Mouse (Mus musculus): ENCODE results near the gene Orai3.
A peak's percentile ranks its signal among the peaks of the same experiment; 100 is the strongest.
"Not testable (repeated sequence)": the region's sequence is repeated elsewhere in the genome, so short reads cannot be mapped to it uniquely, and the experiment has no call there.

Orai3 gene

DNA sequence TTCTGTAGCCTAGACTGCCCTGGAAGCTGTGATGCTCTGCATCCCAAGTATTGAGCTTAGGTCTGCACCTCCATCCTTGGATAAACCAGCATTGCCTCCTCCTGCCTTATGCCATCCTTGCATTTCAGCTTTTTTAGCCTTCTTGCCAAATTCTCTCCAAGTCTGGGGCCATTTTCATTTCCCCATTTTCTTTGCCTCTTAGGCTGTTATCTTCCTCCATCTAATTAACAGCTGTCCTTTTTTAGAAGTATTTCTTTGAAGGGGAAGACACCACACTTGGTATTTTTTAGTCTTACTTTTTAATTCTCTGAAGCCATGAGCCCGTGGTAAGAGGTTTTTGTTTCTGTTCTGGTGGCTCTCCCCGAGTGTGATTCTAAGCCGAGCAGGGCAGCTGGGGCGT lies 6.0 kb upstream of the Orai3 start:
- DNase-seq (ENCODE audit: low spot score) = no peak

DNA sequence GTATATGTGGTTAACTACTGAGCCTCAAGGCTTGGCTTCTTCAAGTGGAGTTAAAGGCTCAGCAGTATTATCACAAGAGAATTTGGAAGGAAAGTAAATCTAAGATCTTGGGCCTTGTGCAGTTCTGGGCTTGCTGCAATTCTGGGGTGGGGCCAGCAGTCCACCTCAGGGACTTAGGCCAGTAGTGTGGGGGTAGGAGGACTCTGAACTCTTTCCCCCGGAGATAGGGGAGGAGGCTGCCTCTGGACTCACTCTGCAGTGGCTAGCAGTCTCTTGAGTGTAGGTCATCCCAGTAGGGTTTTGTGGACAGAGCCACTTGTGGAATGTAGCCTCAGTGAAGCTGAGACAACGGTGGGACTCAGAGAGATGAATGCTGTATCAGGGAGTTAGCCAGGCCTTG lies 3.9 kb upstream of the Orai3 start:
- peak; percentile 82 for DNase-seq (ENCODE audit: low spot score)

DNA sequence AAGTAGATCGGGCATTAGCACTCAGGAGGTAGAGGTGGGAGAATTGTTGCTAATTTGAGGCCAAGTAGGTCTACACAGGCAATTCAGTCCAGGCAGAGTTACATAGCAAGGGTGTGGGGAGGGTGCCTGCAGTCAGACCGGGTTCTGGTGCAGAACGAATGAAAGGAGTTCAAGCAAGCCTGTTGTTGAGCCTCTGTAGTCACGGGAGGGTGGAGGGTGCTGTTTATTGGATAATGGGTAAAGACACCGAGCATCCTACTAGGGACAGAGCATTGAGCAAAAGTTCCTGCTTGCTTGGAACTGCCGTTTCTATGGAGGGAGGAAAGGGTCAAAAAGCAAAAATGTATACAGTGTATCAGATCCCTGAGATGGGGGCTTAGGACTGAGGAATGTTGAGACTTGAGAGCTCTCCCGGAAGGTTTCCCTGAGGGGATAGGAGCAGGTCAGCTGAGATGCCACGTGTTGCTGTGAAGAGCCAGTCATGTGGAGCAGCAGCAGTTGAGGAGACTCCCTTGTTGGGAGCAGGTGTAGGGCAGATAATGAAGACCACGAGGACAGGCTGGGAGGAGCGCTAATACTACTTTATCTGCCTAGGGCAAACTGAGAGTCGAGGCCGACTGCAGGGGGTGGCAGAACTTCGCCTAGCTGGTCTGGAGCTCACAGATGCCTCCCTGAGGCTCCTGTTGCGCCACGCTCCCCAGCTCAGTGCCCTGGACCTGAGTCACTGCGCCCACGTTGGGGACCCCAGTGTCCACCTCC lies 2.6 kb upstream of the Orai3 start:
- peak; percentile 62 for DNase-seq (ENCODE audit: low spot score)

DNA sequence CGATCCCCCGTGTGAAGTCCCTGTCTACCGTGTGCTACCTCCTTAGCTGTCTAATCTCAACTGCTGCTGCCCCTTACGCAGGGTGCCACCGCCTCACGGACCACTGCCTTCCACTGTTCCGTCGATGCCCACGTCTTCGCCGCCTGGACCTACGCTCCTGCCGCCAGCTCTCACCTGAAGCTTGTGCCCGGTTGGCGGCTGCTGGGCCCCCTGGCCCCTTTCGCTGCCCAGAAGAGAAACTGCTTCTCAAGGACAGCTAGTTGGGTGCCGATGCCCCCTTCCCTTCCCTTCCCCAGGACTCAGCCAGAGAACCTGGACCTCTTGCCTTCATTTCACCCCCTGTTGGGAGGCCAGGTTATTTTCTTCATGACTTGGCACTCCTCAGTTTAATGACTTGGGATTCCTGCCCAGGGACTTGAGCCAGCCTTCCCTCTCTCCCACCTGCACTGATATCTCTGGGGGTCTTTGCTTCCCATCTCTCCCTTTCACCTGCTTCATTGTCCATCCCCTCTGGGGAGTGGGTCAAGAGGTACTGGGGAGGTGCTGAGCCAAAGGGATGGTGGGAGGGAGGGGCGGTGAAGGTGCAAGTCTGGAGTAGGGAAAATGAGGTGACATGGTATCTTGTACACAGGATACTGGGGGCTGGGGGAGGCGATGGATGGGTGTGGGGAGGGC lies 1.8 kb upstream of the Orai3 start:
- no peak for DNase-seq (ENCODE audit: low spot score)

GRCm38 (mm10) chr7:127768346-127768996 lies 1.1 kb upstream of the Orai3 start:
- no peak for DNase-seq (ENCODE audit: low spot score)

- peak; percentile 95 for DNase-seq (ENCODE audit: low spot score)
These were observed 520 bp upstream of the Orai3 start for GRCm38 (mm10) chr7:127768997-127769593.

- DNase-seq (ENCODE audit: low spot score) = no peak
These were observed 657 bp downstream of the Orai3 start for GRCm38 (mm10) chr7:127770039-127770905.

- DNase-seq (ENCODE audit: low spot score) = no peak
These were observed 1.6 kb downstream of the Orai3 start for GRCm38 (mm10) chr7:127771262-127771661.

- DNase-seq (ENCODE audit: low spot score) = no peak
These were observed 2.5 kb downstream of the Orai3 start for GRCm38 (mm10) chr7:127772080-127772479.

DNA sequence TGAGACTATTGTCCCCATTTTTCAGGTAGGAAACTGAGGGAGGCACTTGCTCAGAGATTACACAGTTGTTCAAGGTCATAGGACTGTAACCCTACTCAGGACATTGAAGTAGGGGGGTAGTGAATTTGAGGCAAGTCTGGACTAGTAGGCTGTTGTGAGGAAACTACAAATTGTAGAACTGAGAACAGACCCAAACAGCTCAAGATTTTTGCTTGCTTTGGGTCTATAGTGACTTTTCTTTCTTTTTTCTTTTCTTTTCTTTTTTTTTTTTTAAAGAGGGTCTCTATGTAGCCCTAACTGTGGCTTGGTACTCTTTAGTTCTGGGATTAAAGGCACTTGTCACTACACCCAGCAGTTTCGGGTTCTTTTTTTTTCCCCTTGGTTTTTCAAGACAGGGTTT lies 2.9 kb downstream of the Orai3 start:
- no peak for DNase-seq (ENCODE audit: low spot score)

- peak; percentile 49 for DNase-seq (ENCODE audit: low spot score)
These were observed 4.2 kb downstream of the Orai3 start for GRCm38 (mm10) chr7:127773664-127774384.

DNA sequence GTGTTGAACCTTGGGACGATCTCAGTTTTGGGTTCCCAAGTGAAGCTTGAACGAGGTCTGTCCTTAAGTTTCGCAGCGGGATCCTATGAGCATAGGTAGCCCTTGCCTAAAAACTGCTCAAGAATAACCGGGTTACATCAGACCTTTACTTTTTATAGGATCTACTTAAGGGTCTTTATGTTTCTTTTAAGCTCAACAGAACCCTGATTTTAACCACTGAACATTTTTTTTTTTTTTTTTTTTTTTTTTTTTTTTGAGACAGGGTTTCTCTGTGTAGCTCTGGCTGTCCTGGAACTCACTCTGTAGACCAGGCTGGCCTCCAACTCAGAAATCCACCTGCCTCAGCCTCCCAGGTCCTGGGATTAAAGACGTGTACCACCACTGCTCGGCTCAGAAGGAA lies 6.2 kb downstream of the Orai3 start:
- not testable (repeated sequence) for DNase-seq (ENCODE audit: low spot score)

DNA sequence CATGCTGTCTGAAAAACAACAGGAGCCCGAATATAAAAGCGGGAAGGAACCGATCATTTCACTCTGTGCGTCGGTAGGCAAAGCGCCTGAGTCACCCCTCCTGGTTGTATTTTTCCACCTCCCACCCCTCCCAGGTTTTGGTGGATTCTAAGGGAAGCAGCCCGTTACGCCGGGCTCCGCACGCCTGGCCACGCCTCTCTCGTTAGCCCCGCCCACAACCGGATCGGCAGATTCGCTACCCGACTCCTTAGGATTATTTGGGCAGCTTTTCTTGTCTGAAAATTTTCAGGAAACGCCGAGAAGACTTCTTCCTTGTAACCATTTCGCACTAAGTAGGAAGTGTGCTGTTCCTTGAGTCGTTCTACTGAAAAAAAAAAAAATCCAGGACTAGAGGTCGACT lies 6.8 kb downstream of the Orai3 start, which contains the start of gene Setd1a:
Gene Setd1a (plus strand): TSS at position 245 of the 400 bp plus-strand sequence.
- peak; percentile 84 for DNase-seq (ENCODE audit: low spot score)

DNA sequence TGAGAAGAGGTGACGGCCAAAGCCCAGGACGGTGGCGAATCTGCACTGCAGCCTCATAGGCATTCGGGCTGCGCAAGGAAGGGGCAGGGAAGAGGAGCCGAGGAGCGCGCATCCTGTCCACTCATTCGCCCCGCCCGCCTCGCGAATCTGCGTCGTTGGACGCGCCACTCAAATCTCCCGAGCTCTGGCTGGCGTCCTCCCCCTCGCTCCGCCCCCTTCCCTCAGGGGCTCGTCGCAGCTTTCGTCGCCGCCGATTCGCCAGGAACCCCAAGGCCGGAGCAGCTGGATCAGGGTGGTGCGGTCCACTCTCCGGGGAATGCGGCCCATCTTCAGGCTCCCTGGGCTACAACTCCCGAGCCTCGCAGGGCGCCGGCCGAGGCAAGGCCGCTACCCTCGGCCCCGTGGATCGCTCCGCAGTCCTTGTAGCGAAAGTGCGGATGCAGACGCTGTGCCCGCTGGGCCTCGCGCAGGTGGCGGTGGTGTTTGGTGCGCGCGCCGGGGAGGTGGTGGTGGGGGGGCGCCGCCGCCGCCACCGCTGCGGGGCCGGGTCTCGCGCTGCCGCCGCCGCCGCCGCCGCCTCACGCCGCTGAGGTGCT lies 7.4 kb downstream of the Orai3 start:
- peak; percentile 97 for DNase-seq (ENCODE audit: low spot score)

- peak; percentile 81 for DNase-seq (ENCODE audit: low spot score)
These were observed 8.1 kb downstream of the Orai3 start for GRCm38 (mm10) chr7:127777474-127778266.

GRCm38 (mm10) chr7:127778350-127778749 lies 8.7 kb downstream of the Orai3 start:
- no peak for DNase-seq (ENCODE audit: low spot score)

GRCm38 (mm10) chr7:127785308-127785707 lies 15.7 kb downstream of the Orai3 start, which contains the start of gene Gm49388:
Gene Gm49388, plus strand, starts transcription at chr7:127785608.
- no peak for DNase-seq (ENCODE audit: low spot score)

- DNase-seq (ENCODE audit: low spot score) = no peak
These were observed 27.6 kb downstream of the Orai3 start for GRCm38 (mm10) chr7:127797076-127797845.

DNA sequence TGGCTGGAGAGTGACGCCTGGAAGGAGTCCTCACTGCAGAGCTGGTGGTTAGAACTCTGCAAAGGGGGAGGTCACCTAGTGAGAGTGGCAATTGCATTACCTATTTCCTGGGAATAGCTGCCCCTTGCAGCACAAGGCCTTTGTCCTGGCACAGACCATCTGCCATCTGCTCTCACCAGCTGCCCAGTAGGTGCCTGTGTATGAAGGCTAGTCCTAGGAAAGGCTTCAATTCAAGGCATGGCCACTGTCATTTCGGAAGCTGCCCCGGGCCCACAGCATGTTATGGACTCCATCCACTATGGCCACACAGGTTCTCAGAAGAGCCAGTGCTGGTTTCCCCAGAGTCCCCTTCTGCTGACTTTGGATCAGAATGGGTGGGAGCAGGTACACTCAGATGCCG lies 29.0 kb downstream of the Orai3 start:
- no peak for DNase-seq (ENCODE audit: low spot score)
